Mouse (Mus musculus) embryonic facial prominence, embryonic 11.5 days (tissue): Measurements from ENCODE around the gene Gm12166. TPM values are rescaled to one million over a fixed set of nuclear protein-coding genes. Genes with fewer than 3 reads are reported as not detected.

Source experiments
- ATAC-seq: fragments of 200-750 bp; cut with Nextera tagmentation; replicated peaks from 2 replicates; pipeline ENCODE4 v1.8.0; 2017; ENCODE audit warnings: low read depth; ENCODE audit not compliant: insufficient number of reproducible peaks, low FRiP score, low TSS enrichment
- DNase-seq: peaks from one replicate; pipeline ENCODE4 v3.0.0-alpha.2; 2015; ENCODE audit warnings: low spot score
- H3K27ac ChIP-seq: fragments of 300-500 bp; sonication (generic); replicated peaks from 2 replicates; pipeline ENCODE4 v1.5.1; 2014; ENCODE audit warnings: mild to moderate bottlenecking, low read depth, low read length, control low read depth
- H3K27me3 ChIP-seq: fragments of 300-500 bp; sonication (generic); 2 replicates; pipeline ENCODE4 v1.6.1; 2014; ENCODE audit warnings: mild to moderate bottlenecking, low read length, moderate library complexity, mixed read lengths; ENCODE audit not compliant: control insufficient read depth, insufficient read depth
- H3K36me3 ChIP-seq: fragments of 300-500 bp; sonication (generic); replicated peaks from 2 replicates; pipeline ENCODE4 v1.6.1; 2014; ENCODE audit warnings: low read depth, mild to moderate bottlenecking, low read length, moderate library complexity, mixed read lengths; ENCODE audit not compliant: control insufficient read depth, insufficient read depth
- H3K4me1 ChIP-seq: fragments of 300-500 bp; sonication (generic); 2 replicates; pipeline ENCODE4 v1.6.1; 2014; ENCODE audit warnings: low read length, mixed read lengths; ENCODE audit not compliant: control insufficient read depth, insufficient read depth
- H3K4me2 ChIP-seq: fragments of 300-500 bp; sonication (generic); 2 replicates; pipeline ENCODE4 v1.6.1; 2014; ENCODE audit warnings: low read depth, mild to moderate bottlenecking, control low read depth, low read length, moderate library complexity
- H3K4me3 ChIP-seq: fragments of 300-500 bp; sonication (generic); 2 replicates; pipeline ENCODE4 v1.5.1; 2014; ENCODE audit warnings: low read depth, low read length, control low read depth
- H3K9ac ChIP-seq: fragments of 300-500 bp; sonication (generic); replicated peaks from 2 replicates; pipeline ENCODE4 v1.6.1; 2014; ENCODE audit warnings: mild to moderate bottlenecking, control low read depth, low read length
- H3K9me3 ChIP-seq: fragments of 300-500 bp; sonication (generic); replicated peaks from 2 replicates; pipeline ENCODE4 v1.6.1; 2016; ENCODE audit warnings: mild to moderate bottlenecking, low read length, inconsistent platforms, mixed read lengths; ENCODE audit not compliant: control insufficient read depth
- WGBS: fragments of 180-500 bp; shearing (Covaris S2); extraction: QIAGEN DNeasy Blood & Tissue Kit; methylation state at CpG from one replicate; pipeline ENCODE4 v1.1.7; 2014; 5-methylcytosine and 5-hydroxymethylcytosine counted together
- polyA plus RNA-seq: library from polyadenylated mRNA; unstranded; fragments of >200 nt; fragmentation: Nextera tagmentation; extraction: Ambion mirVana; gene quantifications from 2 replicates; pipeline ENCODE4 v1.2.1, GENCODE M21; 2014

The Gm12166 gene
- polyA plus RNA-seq, 1 experiment from 2014 or later, result 2.8 TPM

GRCm38 (mm10) chr11:46089081-46089713, 37.1 kb upstream of the Gm12166 start:
- 74% methylated on average over 4 of the region's 4 CpGs for WGBS
- DNase-seq (no peak), ATAC-seq (no peak)
- no peaks in the 10 kb centered on the region for H3K27me3 ChIP-seq
- H3K36me3 ChIP-seq, result no peaks in the 10 kb centered on the region
- no peaks in the 10 kb centered on the region for H3K4me1 ChIP-seq
- H3K9me3 ChIP-seq, result no peaks in the 10 kb centered on the region
- H3K27ac ChIP-seq, result no peak overlapping the region
- H3K4me3 ChIP-seq, result no peak overlapping the region
- no peak overlapping the region for H3K4me2 ChIP-seq
- no peak overlapping the region for H3K9ac ChIP-seq

GRCm38 (mm10) chr11:46086446-46086845, 34.3 kb upstream of the Gm12166 start:
- WGBS, result 88% methylated on average over 3 of the region's 3 CpGs
- Histone ChIP-seq H3K4me3 (no peak overlapping the region), H3K36me3 (no peaks in the 10 kb centered on the region), H3K27ac (no peak overlapping the region), H3K9ac (no peak overlapping the region), H3K9me3 (no peaks in the 10 kb centered on the region), H3K4me1 (no peaks in the 10 kb centered on the region), H3K4me2 (no peak overlapping the region), H3K27me3 (no peaks in the 10 kb centered on the region)
- ATAC-seq, result no peak
- no peak for DNase-seq

- H3K9ac ChIP-seq, result no peak overlapping the region
- ATAC-seq (no peak), DNase-seq (no peak)
- no peak overlapping the region for H3K4me3 ChIP-seq
- H3K4me1 ChIP-seq, result no peaks in the 10 kb centered on the region
- H3K4me2 ChIP-seq, result no peak overlapping the region
- no peaks in the 10 kb centered on the region for H3K9me3 ChIP-seq
- H3K27ac ChIP-seq, result no peak overlapping the region
- 89% methylated on average over 10 of the region's 10 CpGs for WGBS
- no peaks in the 10 kb centered on the region for H3K36me3 ChIP-seq
- no peaks in the 10 kb centered on the region for H3K27me3 ChIP-seq
Observed at GRCm38 (mm10) chr11:46085398-46086163, 33.5 kb upstream of the Gm12166 start.

GRCm38 (mm10) chr11:46084568-46084967, 32.4 kb upstream of the Gm12166 start:
- Histone ChIP-seq H3K4me3 (no peak overlapping the region), H3K4me1 (no peaks in the 10 kb centered on the region), H3K36me3 (no peaks in the 10 kb centered on the region), H3K9ac (no peak overlapping the region), H3K27me3 (no peaks in the 10 kb centered on the region), H3K4me2 (no peak overlapping the region), H3K9me3 (no peaks in the 10 kb centered on the region), H3K27ac (no peak overlapping the region)
- no peak for DNase-seq
- ATAC-seq, result no peak
- 75% methylated on average over 3 of the region's 3 CpGs for whole genome bisulfite sequencing

- 84% methylated on average over 11 of the region's 11 CpGs for WGBS
- Histone ChIP-seq H3K9me3 (no peaks in the 10 kb centered on the region), H3K27ac (no peak overlapping the region), H3K9ac (no peak overlapping the region), H3K27me3 (no peaks in the 10 kb centered on the region), H3K4me2 (no peak overlapping the region), H3K36me3 (no peaks in the 10 kb centered on the region), H3K4me1 (no peaks in the 10 kb centered on the region), H3K4me3 (no peak overlapping the region)
- ATAC-seq (no peak), DNase-seq (no peak)
Observed at GRCm38 (mm10) chr11:46083835-46084444, 31.8 kb upstream of the Gm12166 start.

- 70% methylated on average over 3 of the region's 3 CpGs for WGBS
- DNase-seq, result no peak
- no peak overlapping the region for H3K27ac ChIP-seq
Observed at GRCm38 (mm10) chr11:46083405-46083804, 31.3 kb upstream of the Gm12166 start.

GRCm38 (mm10) chr11:46081075-46081474, 29.0 kb upstream of the Gm12166 start:
- DNase-seq (no peak), ATAC-seq (no peak)
- H3K9me3 ChIP-seq, result no peaks in the 10 kb centered on the region
- WGBS, result 84% methylated on average over 2 of the region's 2 CpGs
- H3K4me2 ChIP-seq, result no peak overlapping the region
- no peaks in the 10 kb centered on the region for H3K27me3 ChIP-seq
- no peak overlapping the region for H3K27ac ChIP-seq
- H3K4me3 ChIP-seq, result no peak overlapping the region
- H3K4me1 ChIP-seq, result no peaks in the 10 kb centered on the region
- no peak overlapping the region for H3K9ac ChIP-seq
- no peaks in the 10 kb centered on the region for H3K36me3 ChIP-seq

More at GRCm38 (mm10) chr11:46083405-46083804, 31.3 kb upstream of the Gm12166 start:
- H3K4me1 ChIP-seq, result no peaks in the 10 kb centered on the region
- H3K36me3 ChIP-seq, result no peaks in the 10 kb centered on the region
- no peak overlapping the region for H3K4me3 ChIP-seq
- H3K27me3 ChIP-seq, result no peaks in the 10 kb centered on the region
- H3K9me3 ChIP-seq, result no peaks in the 10 kb centered on the region
- no peak overlapping the region for H3K9ac ChIP-seq
- H3K4me2 ChIP-seq, result no peak overlapping the region
- no peak for ATAC-seq
